Mouse (Mus musculus) testis, adult 10 weeks (tissue): ENCODE measurements around the gene AU021092. TPM values are rescaled to one million over a fixed set of nuclear protein-coding genes. Genes with fewer than 3 reads are reported as not detected.

Experiments used
- polyA plus RNA-seq: library from polyadenylated mRNA; stranded (reverse); fragments of 350-450 nt; fragmentation: Illumina TruSeq; extraction: RNeasy Lipid Tissue Mini Kit (QIAGEN cat#74804); gene quantifications from one replicate; pipeline ENCODE4 v1.2.3, GENCODE M21; 2014; ENCODE audit warnings: low read depth, low replicate concordance

Gene AU021092
- polyA plus RNA-seq = 2.0 TPM

GRCm38 (mm10) chr16:5222140-5222539 lies at the start of gene AU021092:
Gene AU021092 (minus strand): TSS chr16:5222299.

GRCm38 (mm10) chr16:5255779-5256496 lies 33.8 kb upstream of the AU021092 start, which contains the start of gene Eef2kmt:
Gene Eef2kmt (minus strand): TSS chr16:5255983.

DNA sequence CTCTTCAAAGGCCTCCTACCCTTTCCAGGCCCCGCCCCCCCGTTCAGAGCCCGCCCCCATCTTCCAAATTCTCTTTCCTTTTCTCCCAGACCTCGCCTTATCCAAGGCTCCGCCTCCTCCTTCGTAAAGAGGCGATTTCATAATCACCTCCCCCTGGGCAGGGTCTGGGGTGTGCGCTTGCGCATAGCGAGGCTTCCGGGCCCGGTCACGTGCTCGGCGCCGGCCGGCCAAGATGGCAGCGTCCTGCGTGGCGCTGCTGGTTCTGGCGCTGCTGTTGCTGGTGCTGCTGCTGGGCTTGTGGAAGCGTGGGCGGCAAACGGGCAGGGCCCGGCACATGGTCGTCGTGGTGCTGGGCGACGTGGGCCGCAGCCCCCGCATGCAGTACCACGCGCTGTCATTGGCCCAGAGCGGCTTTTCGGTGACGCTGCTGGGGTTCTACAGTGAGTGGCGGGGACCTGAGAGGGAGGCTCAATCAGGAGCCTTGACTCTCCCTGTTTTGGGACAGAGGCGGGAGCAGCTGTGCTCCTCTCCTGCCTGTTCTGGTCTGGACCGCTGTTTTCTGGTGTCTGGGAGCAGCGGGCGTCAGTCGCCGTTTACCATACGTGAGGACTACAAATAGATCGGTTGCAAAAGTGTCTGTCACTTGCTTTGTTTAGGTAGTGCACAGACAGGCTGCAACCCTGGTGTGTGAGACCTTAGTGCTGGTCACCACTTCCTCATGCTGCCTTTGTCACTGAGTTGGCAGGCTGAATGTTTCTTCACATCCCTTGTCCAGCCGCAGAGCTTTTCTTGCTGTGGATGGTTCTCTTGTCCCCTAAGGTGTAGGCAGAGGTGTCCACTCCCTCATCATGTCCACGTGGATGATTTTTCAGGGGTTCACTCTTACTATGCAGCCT lies 11.6 kb upstream of the AU021092 start, which contains the start of gene Alg1:
Alg1 (plus strand) TSS at position 204 of the 896 bp plus-strand sequence.

GRCm38 (mm10) chr16:5203668-5204433 lies 18.2 kb downstream of the AU021092 start, which contains the start of gene Nagpa:
Gene Nagpa (minus strand): TSS chr16:5204012.

Other genes with a start within 250 kb of the AU021092 start
- gene Sept12, start 224.4 kb downstream of the AU021092 start, polyA plus RNA-seq = 61.6 TPM
- gene Smim22, start 215.0 kb downstream of the AU021092 start, polyA plus RNA-seq = not detected
- 3.5 TPM for gene Rogdi, start 208.7 kb downstream of the AU021092 start, polyA plus RNA-seq
- gene Glyr1, start 172.4 kb downstream of the AU021092 start, polyA plus RNA-seq = 50.3 TPM
- gene Ubn1, start 172.2 kb downstream of the AU021092 start, polyA plus RNA-seq = 24.4 TPM
- gene Ppl, start 89.9 kb downstream of the AU021092 start, polyA plus RNA-seq = 0.06 TPM
- not detected for gene Sec14l5, start 75.2 kb downstream of the AU021092 start, polyA plus RNA-seq
- not detected for gene Nagpa, start 18.3 kb downstream of the AU021092 start, polyA plus RNA-seq
- 1.5 TPM for gene Alg1, start 11.3 kb upstream of the AU021092 start, polyA plus RNA-seq
- gene Eef2kmt, start 33.7 kb upstream of the AU021092 start, polyA plus RNA-seq = 3.6 TPM